Mouse (Mus musculus): ENCODE data around the gene Ankrd11.

DNA sequence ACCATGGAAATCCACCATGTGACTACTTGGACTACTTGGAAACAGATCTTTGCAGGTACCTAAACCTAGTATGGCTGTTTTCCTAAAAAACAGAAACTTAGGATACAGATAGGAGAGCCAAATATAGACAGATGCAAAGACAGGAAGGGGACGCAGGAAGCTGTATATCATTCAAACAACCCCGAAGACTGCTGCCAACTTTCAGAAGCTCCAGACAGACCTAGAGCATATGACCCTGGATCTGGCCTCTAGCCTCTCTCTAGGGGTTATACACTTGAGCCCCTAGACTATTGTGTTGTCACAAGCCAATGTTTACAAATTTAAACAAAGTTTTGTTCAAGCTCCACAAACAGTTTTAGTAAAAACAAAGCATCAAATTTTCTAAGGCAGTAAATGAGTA lies 80.6 kb downstream of the Ankrd11 start:
- TF ChIP-seq MAX (IDR thresholded peaks at IDR 0.05; ENCODE audit: low read depth) (no peak), POLR2A (IDR thresholded peaks at IDR 0.05; ENCODE audit: insufficient read length, low read depth) (no peak), E2F4 (IDR thresholded peaks at IDR 0.05; ENCODE audit: insufficient read depth) (no peak), CEBPB (IDR thresholded peaks at IDR 0.05; ENCODE audit: insufficient read depth, poor library complexity, severe bottlenecking) (no peak)

Data from myocyte (in vitro differentiated cells).